Mouse (Mus musculus) mesoderm, embryonic 11.5 days (tissue): Measurements from ENCODE around the gene Phldb2.

Experiments
- DNase-seq: peaks from one replicate; pipeline ENCODE4 v3.0.0-alpha.2; 2012; ENCODE audit warnings: low read depth, low spot score

Phldb2 gene

DNA sequence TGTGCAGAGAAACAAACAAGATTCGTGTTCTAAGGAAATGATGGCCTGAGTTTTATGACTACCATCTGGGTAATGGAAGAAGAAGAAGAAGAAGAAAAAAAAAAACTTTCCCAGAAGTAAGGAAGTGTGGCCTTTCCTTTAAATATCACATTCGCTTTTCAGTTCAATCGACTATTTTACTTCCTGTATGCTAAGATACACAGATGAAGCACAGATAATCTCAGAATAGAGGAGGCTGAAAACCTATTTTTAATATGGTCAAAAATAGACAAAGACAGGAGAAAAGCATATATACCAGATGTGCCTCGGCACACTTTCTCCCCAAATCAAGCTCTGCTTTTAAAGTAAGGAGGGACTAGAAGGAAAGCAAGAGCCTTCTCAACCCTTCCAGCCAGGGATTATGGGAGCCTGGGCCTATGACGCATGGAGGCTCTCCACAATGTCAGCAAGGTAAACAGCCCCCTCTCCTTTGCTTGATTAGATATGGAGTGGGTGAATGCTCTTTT lies 158.2 kb downstream of the Phldb2 start:
- no peak for DNase-seq

DNA sequence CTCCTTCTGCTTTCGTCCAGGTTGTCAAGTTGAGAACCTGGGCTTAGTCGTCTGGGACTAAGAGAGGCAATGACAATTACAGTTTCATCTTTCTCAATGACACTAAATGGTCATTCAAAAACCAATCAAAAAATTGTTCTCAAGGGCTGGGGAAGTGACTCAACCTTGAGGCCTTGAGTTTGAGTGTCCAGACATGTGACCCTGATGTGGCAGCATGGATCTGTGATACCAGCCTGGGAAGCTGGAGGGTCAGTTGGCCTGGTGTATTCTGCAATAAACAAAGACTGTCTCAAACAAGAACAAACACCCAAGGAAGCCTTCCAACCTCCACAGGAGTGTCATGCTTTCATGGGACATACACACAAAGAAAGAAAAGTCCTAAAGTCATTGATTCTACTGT lies 160.6 kb downstream of the Phldb2 start:
- DNase-seq: no peak

DNA sequence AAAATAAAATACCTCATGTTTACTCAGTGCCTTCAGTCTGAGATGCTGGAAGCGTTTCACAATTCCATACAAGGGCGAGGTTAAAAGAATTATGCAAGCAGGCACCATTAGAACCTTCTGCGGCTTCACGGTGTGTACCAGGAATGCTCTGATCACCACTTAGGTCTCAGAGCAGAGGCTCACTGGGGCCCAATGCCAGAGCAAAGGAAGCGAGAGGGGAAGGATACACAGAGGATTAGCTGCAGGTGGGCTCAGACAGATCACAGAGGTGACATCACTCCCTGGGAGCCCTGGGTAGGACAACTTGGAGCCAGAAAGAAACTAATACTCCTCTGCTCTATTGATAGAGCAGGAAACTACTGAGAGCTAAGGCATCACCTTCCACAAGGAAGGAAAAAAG lies 162.1 kb downstream of the Phldb2 start:
- DNase-seq: no peak

DNA sequence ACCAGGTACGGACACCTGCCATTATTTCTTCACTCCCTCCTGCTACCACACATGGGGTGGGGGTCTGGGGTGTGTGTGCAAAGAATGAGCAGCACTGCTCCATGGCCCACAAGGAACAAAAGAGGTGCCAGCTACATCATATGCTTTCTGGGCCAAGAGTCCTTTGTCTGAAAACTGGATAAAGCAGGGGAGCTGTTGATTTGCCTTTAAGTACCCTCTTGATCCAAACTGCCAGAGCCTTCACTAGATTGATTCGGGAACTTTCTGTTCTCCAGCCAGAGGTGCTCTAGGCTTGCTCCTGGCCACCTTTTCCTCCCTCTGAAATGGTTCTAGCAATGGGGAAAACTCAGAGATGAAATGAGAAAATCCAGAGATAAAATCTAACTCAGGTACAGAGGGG lies 164.1 kb downstream of the Phldb2 start:
- no peak for DNase-seq

DNA sequence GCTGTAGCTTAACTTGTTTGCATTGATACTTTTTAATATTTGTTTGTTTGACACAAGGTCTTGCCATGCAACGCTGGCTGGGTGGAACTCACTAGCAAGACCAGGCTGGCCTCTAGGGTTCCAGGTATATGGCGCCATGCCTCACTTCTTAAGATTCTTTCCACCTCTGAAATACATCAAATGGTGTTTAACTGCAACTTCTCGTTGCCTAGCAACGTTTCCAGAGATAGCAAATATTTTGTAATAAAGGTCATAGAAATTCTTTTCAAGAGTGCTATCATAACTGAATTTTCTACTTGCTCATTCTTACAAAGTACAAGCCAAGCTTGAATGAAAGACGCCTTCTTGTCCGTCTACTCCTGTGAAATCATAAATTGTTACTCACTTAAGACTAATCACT lies 165.7 kb downstream of the Phldb2 start:
- no peak for DNase-seq

DNA sequence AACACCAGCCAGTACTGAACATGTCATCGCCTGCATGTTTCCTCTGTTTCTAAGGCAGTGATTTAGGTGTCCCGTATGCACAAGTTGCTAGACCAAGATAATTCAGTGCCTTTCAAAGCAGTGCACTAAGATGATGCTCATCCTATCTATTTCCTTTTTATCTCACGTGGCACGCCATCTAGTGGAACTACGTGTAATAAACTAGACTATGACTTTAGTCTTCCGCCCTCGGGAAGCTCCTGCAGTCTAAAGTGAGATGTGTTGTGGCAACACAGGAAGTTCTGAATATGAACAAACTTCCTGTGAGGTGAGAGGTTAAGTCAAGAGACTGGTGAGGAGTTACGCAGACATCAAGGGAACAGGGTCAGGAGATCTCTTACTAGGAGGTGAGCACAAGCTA lies 166.8 kb downstream of the Phldb2 start:
- peak; percentile 32 for DNase-seq

DNA sequence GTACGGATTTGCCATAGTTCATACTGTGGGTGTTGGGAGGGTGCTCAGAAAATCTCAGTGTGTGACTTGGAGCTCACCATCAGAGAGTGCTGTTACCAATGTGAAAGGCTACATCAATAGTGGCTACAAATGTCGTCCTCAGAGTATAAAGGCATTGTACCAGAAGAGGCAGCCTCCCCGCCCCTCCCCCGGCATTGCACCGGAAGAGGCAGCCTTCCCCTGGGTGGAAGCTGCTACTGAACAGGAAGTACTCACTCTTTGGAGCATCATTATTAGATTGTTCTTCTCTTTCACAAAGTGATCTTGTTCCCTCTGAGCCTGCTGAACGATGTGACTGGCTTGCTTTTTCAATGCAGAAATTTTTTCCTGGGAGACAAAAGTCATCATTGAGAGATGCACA lies 173.4 kb downstream of the Phldb2 start:
- no peak for DNase-seq

DNA sequence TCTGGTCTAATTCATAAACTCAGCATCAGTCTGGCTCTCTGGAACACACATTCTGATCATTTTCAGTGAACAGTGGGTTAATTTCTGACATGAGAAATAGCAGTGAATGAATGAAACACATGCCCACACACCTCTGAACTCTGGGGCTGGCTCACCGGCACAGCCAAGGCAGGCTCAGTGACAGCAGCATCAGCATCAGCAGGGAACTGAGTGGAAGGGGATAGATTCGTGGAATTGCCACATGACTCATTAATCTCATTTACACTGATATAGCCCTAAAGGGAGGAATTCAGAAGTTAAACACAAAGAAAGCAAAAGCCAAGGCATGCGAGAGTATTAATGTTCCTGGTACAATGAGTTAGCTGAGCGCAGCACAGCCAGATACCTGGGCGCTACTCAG lies 178.6 kb downstream of the Phldb2 start:
- no peak for DNase-seq

DNA sequence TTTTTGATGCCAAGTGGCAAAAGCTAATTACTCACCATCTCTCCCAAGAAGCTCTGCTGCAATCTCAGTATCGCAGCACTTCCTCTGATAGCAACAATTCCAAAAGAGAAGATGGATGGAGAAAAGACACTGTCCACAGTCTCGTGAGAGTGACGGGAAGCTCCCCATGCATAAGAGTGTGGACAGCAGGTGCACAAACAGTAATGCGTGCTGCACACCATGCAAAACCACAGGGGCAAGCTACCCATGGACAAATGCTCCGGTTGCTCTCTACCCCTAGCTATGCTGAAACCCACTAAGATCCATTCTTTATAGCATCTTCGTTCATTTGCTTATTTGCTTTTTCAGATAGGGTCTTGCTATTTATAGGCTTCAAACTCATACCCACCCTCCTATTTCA lies 182.5 kb downstream of the Phldb2 start:
- no peak for DNase-seq

DNA sequence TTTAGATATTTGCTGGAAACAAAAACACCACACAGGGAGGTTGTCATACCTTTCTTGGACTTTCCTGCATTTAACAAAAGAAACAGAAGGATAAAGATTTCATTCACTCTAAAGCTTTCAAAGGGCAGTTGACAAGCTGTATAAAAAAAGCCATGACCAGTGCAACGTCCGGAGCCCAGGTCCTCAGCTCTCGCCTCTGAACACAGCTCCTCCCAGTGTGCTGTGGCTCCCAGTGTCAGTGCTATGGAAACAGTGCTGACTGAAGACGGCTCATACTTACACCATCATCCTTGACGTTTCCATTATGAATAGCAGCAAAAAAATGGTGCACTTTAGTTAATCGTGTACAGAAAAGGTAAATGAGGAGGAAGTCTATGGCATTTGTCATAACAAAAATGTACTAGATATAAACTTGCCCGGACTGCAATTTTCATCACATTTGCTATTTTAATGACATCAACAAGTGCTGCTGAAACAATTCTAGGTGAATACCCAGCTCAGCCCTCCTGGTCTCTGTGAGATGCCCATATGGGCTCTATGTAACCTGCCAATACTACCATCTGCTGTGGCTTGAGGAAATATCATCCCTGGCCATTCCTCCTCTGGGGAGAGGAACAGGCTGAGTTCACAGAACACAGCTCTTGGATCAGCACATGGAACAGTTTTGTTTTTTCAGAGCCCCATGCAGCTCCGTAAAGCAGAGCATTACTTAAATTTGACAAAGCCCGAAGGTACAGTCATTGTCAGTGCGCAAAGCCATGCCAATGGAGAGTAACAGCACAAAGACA lies 185.4 kb downstream of the Phldb2 start:
- no peak for DNase-seq

DNA sequence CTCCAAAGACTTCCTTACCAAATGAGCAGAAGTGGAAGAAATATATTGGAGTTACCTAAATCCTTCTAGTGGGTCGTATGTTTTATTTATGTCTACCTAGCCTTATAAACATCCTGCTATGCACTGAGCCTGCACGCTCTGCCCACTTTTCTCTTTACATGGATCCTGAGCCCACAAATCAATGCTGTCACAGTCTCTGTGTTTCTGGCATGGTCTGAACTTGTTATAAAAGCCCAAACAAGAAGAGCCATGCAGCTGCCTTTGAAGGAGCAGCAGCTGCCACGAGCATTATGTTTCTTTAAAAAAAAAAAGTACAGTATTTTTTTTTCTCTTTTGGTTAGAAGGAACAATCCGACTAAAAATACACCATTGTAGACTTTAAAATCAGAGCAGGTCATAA lies 186.0 kb downstream of the Phldb2 start:
- peak; percentile 43 for DNase-seq

DNA sequence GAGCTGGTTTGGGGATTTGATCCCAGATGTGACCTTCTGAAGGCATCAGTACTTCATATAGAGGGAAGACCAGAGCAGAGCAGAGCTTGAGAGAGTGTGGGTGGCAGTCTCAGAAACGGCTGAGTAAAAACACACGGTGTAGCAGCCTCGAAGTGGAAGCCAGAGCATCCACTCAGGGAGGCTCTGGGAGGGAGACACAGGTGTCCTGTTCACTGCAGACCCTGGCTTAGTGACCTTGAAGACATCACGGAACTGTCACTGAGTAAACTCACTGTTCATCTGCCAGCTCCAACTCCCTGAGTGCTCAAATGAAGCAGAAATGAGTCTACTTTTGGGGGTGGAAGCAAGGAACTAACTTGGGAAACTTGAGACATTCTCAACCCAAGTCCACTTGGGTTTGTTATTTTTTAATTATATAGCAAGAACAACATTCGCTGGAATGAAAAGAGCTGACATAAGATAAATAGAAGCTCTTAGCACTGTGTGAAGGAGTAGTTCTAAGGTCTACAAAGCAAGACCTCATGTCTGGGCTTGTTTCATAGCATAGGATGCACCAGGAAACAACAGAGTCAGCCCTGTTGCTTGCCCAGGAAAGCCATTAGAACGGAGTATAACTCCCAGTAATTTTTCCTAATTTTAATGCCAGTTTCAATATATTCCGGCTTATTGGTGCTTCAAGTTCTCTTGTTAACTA lies 187.4 kb downstream of the Phldb2 start:
- no peak for DNase-seq

DNA sequence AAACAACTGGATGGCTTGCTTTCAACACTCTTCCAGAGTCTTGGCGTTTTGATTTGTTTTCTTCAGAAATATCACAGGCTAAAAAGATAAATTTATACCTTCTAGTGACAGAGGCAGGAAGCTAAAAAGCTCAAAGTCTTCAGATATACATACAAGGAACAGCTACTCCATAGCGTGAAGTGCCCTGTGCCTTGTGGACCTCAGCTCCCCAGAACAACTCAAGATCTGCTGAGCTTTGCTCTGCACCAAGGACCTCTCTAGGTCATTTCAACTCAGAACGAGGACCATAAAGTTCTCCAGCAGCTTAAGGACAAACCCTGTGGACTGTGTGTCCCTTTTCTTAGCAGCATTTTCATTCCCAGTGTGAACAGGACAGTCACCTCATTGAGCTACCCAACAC lies 188.3 kb downstream of the Phldb2 start:
- DNase-seq: no peak

DNA sequence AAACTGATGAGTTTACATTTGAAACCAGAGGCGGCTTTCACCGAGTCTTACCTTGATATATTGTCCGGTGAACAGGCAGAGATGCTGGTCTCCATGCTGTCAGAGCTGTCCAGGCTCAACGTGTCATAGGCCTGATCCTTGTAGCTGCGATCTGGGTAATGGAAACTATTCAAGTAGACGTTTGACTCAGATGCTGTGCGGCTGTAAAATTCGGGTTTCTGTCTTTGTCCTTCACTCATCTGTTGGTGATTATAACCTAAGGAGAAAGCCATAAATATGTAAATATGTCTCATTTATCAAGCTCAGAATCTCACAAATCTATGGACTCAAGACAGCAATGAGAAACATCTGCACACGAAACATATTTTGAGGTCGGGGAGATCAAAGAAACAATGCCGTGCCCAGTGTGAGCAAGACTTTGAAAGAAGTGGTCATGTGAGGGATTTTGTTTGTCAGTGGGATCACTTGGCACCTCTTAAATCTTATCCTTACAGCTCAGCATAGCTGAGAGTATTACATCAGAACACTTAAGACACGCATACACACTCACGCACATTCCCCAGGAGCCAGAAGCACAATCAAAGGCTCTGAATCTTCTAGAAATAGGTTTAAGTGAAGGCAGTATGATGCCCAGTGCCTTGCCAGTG lies 190.4 kb downstream of the Phldb2 start:
- DNase-seq: peak; percentile 64

DNA sequence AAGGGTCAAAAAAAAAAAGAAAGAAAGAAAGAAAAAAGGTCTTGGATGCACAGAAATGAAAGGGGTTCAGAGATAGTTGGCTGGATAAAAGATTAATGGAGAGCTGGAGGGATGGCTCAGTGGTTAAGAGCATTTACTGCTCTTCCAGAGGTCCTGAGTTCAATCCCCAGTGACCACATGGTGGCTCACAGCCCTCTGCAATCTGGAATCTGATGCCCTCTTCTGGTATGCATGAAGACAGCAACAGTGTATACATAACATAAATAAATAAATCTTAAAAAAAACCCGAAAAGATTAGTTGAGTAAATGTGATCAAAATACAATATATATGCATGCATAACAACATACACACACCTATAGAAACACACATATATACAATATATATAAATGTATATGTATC lies 192.0 kb downstream of the Phldb2 start:
- DNase-seq: no peak

DNA sequence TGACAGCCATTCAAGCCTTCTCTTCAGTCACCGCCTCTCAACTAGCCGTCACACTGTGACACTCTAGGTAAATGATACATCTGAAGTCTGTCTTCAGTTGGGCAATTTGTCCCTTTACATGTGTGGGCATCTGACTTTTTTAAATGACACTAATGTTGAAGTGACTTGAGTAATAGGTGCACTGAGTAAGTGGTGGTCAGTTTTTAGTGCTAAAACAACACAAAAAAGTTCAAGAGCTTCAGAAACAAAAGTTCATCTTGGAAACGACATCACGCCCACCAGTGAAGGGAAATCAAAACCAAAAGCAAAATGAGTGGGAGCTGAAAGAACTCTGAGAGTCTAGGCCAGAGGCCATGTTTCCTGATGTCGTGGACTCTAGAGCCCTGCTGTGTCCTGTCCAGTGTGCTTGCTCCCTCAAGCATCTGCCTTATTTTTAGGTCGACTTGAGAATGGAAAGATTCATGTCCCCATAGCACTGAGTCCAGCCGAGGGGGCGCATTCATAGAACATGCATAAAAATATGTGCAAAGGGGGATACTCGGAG lies 194.6 kb downstream of the Phldb2 start:
- DNase-seq: no peak

DNA sequence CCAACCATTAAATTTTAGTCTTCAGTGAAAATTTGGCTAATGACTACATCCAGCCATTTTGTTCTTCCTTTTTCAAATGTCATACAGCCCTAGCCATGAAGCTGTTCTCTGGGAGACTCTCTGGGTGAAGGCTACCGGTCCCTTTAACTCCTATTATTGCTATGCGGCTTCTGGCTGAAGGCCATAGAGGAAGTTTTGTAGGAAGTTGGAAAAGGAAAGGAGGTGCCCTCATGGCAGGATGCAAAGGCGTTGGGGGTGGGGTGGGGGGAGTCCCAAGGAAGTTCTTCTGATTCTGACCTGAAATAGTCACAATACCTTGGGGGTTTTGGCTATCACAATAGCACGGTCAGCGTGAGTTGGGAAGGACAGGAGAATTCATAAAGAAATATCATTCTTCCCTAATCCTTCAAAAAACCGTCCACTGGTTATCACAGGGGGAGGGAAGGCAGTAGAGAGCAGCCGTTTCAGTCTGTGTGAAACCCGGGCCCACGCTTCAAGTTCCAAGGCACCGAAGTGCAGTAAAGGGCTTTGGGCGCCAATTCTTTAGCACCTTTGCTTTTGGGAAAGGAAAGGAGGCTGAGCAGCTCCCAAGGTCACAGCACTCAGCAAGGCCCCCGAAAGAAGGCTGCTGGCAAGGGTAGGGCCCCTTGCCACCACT lies 195.8 kb downstream of the Phldb2 start:
- DNase-seq: no peak

DNA sequence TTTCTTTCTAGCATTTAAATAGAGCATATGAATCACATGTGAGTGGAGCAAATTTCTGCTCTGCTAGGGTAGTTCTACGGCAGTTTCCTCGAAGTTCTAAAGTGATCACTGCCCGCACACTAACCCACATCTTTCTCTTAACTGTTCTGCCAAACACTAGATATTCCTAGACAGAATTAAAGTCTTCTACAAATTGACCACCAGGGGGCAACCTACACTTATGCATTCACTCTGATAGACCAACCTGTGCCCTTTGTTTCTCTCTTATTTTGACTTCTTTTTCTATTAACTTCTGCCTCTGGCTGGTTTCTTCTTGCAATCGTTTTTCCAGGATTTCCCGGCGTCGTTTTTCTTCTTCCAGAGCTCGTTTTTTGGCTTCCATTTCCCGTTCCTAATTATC lies 196.5 kb downstream of the Phldb2 start:
- DNase-seq: peak; percentile 75

DNA sequence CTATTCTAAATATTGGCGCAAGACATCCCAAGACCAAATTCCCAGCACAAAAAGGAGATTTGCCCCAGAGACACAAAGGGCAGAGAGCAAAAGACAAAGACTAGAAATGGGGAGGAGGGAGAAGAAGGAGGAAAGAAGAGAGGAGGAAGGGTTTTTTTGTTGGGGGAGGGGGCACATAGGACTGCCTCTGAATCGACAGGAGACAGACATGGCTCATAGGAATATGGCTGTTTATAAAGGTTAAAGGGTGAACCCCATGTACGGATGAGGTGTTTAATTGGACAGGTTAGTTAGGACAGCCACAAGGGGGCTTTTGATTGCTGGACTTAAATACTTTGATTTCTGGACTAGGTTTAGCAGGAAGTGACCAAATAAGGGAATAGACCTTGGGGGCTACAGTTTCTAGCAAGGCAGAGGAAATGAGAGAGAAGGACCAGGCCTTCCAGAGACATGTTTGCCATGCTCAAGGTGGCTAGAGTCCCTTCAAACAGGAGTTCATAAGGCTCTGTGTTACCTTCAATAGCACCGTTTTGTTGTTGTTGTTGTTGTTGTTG lies 209.7 kb downstream of the Phldb2 start:
- no peak for DNase-seq

DNA sequence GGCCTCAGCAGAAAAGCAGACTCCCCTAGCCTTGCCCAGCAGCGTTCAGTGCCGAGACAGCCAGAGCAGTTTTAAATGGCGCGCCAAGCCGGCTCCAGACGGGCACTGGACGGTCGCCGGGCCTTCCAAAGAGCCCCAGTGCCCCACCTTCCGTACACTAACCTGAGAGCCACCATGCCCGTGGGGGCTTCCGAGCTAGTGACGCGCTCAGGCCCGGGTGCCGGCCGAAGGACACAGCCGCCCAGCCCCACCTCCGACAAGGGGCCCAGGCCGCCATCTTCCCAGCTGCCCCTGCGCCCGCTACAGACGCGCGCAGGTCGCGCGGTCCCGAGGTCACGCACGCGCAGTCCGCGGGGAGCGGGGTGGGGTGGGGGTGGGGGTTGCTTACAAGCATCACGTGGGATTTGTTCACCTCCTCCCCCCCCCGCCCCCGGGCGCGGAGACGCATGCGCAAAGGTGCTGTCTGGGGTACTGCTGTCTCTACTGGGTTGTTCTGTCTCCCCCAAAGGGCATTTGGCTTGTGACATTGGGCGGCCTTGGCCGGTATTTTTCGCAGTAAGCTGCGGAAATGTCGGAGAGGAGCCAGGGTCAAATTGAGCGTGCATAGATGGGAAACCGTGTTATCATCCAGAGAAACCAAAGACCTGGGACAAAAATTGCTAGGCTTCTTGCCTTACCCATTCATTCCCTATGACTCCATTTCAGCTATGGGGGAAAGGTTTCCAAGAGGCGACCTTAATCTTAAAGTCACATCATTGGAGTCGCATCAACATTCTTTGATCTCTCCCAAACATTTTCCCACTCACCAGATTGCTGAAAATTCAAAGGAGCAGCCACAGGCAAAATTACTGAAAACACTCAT lies 210.6 kb downstream of the Phldb2 start, which contains the start of gene Abhd10:
Gene Abhd10 (minus strand): TSS at position 341 of the 862 bp plus-strand sequence.
- DNase-seq: peak; percentile 94
